Mouse (Mus musculus) CD8-positive naive resting alpha-beta T cell, adult 57 days (primary cell): ENCODE data around the gene Trim29. TPM values are rescaled to one million over a fixed set of nuclear protein-coding genes. Genes with fewer than 3 reads are reported as not detected.

ENCODE experiments used
- total RNA-seq: library from RNA; stranded (reverse); gene quantifications from one replicate; pipeline ENCODE4 v1.2.4, GENCODE M21; 2023

Trim29 gene
- not detected for total RNA-seq

DNA sequence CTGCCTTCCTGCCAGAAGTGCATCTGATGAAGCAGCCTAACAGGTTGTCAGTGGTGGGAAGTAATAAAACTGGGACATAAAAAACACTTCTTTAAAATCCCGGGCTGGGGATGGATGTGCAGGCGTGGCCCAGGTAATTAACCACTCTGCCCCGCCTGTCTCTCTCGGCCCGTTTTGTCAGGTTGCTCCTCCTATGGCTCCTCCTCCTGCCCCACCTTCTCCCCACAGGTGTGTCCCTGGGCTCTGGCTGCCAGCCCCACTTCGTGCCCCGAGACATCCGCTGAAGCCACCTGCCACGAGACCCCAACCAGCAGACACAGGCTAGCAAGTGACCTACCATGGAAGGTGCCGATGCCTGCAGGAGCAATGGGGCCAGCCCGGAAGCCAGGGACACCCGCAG lies at the start of gene Trim29:
Trim29 (plus strand) TSS at position 311 of the 400 bp plus-strand sequence.

Other genes with a start within 250 kb of the Trim29 start
- 9.7 TPM for gene Arhgef12, start 203.6 kb upstream of the Trim29 start, total RNA-seq
- not detected for gene Tmem136, start 194.3 kb upstream of the Trim29 start, total RNA-seq
- not detected for gene Pou2f3, start 100.5 kb upstream of the Trim29 start, total RNA-seq
- gene Oaf, start 70.9 kb upstream of the Trim29 start, total RNA-seq: 0.18 TPM